Mouse (Mus musculus) intestine, embryonic 14.5 days (tissue): ENCODE measurements around the gene Def6. TPM values are rescaled to one million over a fixed set of nuclear protein-coding genes. Genes with fewer than 3 reads are reported as not detected.

Source experiments
- ATAC-seq: fragments of 200-750 bp; cut with Nextera tagmentation; replicated peaks from 2 replicates; pipeline ENCODE4 v1.8.0; 2017; ENCODE audit warnings: low read depth, moderate number of reproducible peaks, moderate TSS enrichment, moderate library complexity; ENCODE audit not compliant: low FRiP score, low TSS enrichment
- DNase-seq: peaks from one replicate; pipeline ENCODE4 v3.0.0-alpha.2; 2018; ENCODE audit warnings: low spot score
- H3K27ac ChIP-seq: fragments of 300-500 bp; sonication (generic); 2 replicates; pipeline ENCODE4 v1.5.1; 2014; ENCODE audit warnings: low read depth, mild to moderate bottlenecking, control low read depth
- H3K27me3 ChIP-seq: fragments of 300-500 bp; sonication (generic); replicated peaks from 2 replicates; pipeline ENCODE4 v1.6.1; 2014; ENCODE audit warnings: low read length, control low read depth; ENCODE audit not compliant: control insufficient read depth, insufficient read depth
- H3K36me3 ChIP-seq: fragments of 300-500 bp; sonication (generic); 2 replicates; pipeline ENCODE4 v1.6.1; 2014; ENCODE audit warnings: low read length, control low read depth; ENCODE audit not compliant: control insufficient read depth, insufficient read depth
- H3K4me1 ChIP-seq: fragments of 300-500 bp; sonication (generic); replicated peaks from 2 replicates; pipeline ENCODE4 v1.6.1; 2014; ENCODE audit warnings: low read length, control low read depth, mixed read lengths; ENCODE audit not compliant: control insufficient read depth, insufficient read depth
- H3K4me2 ChIP-seq: fragments of 300-500 bp; sonication (generic); 2 replicates; pipeline ENCODE4 v1.6.1; 2014; ENCODE audit warnings: low read length
- H3K4me3 ChIP-seq: fragments of 300-500 bp; sonication (generic); 2 replicates; pipeline ENCODE4 v1.5.1; 2014; ENCODE audit warnings: low read depth, low read length, control low read depth, mixed read lengths
- H3K9ac ChIP-seq: fragments of 300-500 bp; sonication (generic); 2 replicates; pipeline ENCODE4 v1.6.1; 2014; ENCODE audit warnings: mild to moderate bottlenecking, low read length
- H3K9me3 ChIP-seq: fragments of 300-500 bp; sonication (generic); 2 replicates; pipeline ENCODE4 v1.6.1; 2016; ENCODE audit warnings: low read length, control low read depth; ENCODE audit not compliant: control insufficient read depth
- WGBS: fragments of 180-500 bp; shearing (Covaris S2); extraction: QIAGEN DNeasy Blood & Tissue Kit; methylation state at CpG from one replicate; pipeline ENCODE4 v1.1.7; 2014; 5-methylcytosine and 5-hydroxymethylcytosine counted together
- polyA plus RNA-seq: library from polyadenylated mRNA; unstranded; fragments of >200 nt; fragmentation: Nextera tagmentation; extraction: Ambion mirVana; gene quantifications from 2 replicates; pipeline ENCODE4 v1.2.1, GENCODE M21; 2014

Def6 gene
- polyA plus RNA-seq, 1 experiment from 2014 or later = 1.9 TPM

DNA sequence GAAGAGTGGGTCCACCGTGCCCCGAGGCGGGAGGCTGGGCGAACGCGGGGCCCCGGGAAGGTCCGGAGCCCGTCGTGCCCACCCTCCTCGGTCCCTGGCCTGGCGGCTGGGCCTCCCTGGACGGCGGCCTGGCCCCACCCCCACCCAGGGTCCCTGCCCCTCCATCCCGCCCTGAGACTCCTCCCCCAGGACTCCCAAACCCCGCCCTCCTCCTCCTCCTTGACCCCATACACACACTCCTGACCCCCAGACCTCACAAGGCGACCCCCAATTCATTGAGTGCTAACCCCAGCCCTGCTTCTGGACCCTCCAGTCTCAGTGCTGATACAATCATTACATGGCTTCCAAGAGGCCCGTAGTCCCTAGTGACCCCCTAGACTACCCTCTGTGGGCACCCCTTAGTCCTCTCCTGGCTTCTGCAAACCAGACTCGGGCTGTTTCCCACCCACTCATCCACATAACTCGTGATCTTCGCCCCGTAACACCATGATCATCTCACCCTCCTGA lies 30.0 kb upstream of the Def6 start:
- WGBS = 9% methylated on average over 12 of the region's 22 CpGs
- ATAC-seq (peak; percentile 74), DNase-seq (no peak)
- H3K4me2 ChIP-seq = peak overlapping the region; percentile 82
- H3K4me3 ChIP-seq = peak overlapping the region; percentile 62
- no peaks in the 10 kb centered on the region for H3K9me3 ChIP-seq
- H3K9ac ChIP-seq = peak overlapping the region; percentile 87
- peaks cover 31% of the 10 kb centered on the region for H3K4me1 ChIP-seq
- H3K27me3 ChIP-seq = no peaks in the 10 kb centered on the region
- peak overlapping the region; percentile 89 for H3K27ac ChIP-seq
- H3K36me3 ChIP-seq = no peaks in the 10 kb centered on the region

DNA sequence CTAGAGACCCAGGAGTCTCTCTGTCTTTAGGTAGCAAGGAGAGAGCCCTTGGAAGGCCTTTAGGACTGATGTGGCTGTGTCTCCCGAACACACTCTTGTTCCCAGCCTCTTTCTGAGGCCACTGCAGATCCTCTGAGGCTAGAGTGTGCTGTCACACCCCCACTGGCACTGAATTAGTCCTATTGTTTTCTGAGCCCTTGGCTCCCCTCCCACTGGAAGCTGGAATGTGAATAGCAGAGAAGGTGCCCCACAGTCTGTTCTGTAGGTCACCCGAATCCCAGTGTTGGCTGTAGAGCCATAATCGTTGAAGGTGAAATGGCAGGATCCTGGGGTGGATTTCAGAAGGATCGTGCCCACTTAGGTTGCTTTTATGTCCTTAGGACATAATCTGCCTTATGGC lies 27.2 kb upstream of the Def6 start:
- no peak overlapping the region for H3K9ac ChIP-seq
- H3K9me3 ChIP-seq = no peaks in the 10 kb centered on the region
- H3K27ac ChIP-seq = no peak overlapping the region
- no peaks in the 10 kb centered on the region for H3K27me3 ChIP-seq
- H3K4me2 ChIP-seq = no peak overlapping the region
- peaks cover 23% of the 10 kb centered on the region for H3K4me1 ChIP-seq
- 67% methylated on average over 4 of the region's 4 CpGs for WGBS
- no peak for ATAC-seq
- H3K36me3 ChIP-seq = 0 out of 2 replicates have a peak, but pooled peaks cover 3% of the 10 kb centered on the region
- no peak overlapping the region for H3K4me3 ChIP-seq
- no peak for DNase-seq

DNA sequence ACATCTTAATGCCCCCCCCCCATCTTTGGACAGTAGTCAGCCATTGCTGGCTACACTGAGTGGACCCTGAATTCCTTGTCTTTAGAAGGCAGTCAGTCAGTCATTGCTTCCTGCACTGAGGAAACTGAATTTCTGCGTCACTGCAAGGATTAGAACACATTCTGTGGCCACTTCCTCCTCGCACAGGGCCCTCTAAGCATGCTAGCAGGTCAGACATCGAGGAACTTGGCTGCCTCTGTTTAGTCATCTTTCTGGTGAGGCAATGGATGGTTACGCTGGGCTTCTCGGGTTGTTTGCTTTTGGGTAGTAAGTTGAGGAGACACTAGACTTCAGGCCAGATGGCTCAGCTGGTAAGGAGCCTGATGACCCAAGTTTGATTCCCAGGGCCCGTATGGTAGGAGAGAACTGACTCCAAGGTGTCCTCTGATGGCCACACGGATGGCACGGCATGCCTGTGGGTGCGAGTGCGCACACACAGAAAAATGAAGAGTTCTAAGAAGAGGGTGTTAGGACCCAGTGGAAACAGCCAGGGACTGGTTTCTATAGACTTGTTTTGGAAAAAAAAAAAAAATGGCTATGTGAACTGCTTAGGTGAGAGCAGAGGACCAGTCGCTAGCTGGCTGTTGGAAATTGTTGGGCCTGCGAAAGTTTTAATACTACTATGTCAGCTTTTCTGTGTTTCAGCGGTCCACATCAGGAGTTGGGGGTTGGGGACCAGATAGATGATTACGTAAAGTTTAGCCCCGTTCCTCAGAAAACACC lies 26.6 kb upstream of the Def6 start:
- no peak overlapping the region for H3K27ac ChIP-seq
- DNase-seq (no peak), ATAC-seq (no peak)
- no peak overlapping the region for H3K4me3 ChIP-seq
- H3K4me2 ChIP-seq = no peak overlapping the region
- H3K4me1 ChIP-seq = peaks cover 23% of the 10 kb centered on the region
- 0 out of 2 replicates have a peak, but pooled peaks cover 3% of the 10 kb centered on the region for H3K36me3 ChIP-seq
- H3K27me3 ChIP-seq = no peaks in the 10 kb centered on the region
- no peak overlapping the region for H3K9ac ChIP-seq
- H3K9me3 ChIP-seq = no peaks in the 10 kb centered on the region
- WGBS = 68% methylated on average over 15 of the region's 15 CpGs

DNA sequence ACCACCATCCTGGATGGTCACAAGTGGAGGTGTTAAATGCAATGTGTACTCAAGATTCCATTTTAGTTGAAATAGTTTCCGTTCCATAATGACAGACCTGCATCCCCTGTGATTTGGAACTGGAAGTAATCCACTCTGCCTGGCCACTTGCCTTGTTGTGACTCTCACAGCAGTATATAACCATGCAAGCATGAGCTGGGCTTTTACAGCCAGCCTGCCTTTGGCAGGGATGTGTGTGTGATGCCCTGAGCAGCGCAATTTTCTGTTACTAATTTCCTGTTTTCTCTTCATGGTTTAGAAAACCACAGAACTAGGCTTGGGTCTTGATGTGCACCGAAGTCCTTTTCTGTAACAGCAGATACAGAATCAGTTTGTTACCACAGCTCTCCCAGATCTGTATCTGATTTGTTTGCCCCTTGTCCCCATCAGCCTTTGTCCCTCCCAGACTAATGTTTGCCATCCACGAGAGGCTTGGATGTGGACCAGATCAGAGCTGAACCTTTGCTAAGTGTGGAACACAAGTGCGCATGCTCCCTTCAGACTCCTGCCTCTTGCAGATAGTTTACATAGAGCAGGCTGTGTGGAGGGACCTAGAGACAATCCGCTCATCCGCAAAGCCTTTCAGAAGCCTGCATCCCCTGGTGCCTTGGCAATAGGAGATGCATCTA lies 22.5 kb upstream of the Def6 start:
- DNase-seq (no peak), ATAC-seq (no peak)
- H3K36me3 ChIP-seq = peaks cover 9% of the 10 kb centered on the region
- no peak overlapping the region for H3K4me2 ChIP-seq
- H3K4me3 ChIP-seq = no peak overlapping the region
- no peak overlapping the region for H3K27ac ChIP-seq
- H3K4me1 ChIP-seq = peaks cover 13% of the 10 kb centered on the region
- H3K27me3 ChIP-seq = no peaks in the 10 kb centered on the region
- no peak overlapping the region for H3K9ac ChIP-seq
- 71% methylated on average over 7 of the region's 7 CpGs for WGBS
- no peaks in the 10 kb centered on the region for H3K9me3 ChIP-seq

- no peak for ATAC-seq
- 86% methylated on average over 5 of the region's 5 CpGs for WGBS
- no peak for DNase-seq
Observed at GRCm38 (mm10) chr17:28188313-28188712, 19.3 kb upstream of the Def6 start.

DNA sequence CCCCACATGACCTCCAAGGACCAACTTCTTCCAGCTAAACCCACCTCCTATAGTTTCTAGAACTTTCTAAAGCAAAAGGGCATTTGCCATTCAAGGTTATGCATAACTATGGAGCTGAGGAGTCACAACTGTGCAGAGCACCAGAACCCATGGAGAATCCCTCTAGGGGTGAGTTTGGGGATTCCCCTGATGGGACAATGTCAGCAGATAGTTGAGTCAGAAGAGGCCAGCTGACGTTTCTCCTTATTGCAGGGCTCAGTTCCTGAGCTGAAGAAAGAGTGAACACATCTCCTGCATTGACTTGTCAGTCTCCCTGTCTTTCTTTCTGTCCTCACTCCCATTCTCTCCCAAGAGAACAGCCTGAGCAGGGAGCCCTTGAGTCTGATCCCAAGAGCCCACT lies 14.8 kb upstream of the Def6 start:
- H3K27ac ChIP-seq = no peak overlapping the region
- no peaks in the 10 kb centered on the region for H3K4me1 ChIP-seq
- H3K27me3 ChIP-seq = no peaks in the 10 kb centered on the region
- H3K4me3 ChIP-seq = no peak overlapping the region
- no peak overlapping the region for H3K9ac ChIP-seq
- DNase-seq (no peak), ATAC-seq (no peak)
- peaks cover 70% of the 10 kb centered on the region for H3K36me3 ChIP-seq
- 82% methylated on average over 1 of the region's 1 CpGs for WGBS
- no peaks in the 10 kb centered on the region for H3K9me3 ChIP-seq
- H3K4me2 ChIP-seq = no peak overlapping the region

More at GRCm38 (mm10) chr17:28188313-28188712, 19.3 kb upstream of the Def6 start:
- Histone ChIP-seq H3K4me3 (no peak overlapping the region), H3K4me2 (no peak overlapping the region), H3K36me3 (peaks cover 39% of the 10 kb centered on the region), H3K9ac (no peak overlapping the region), H3K9me3 (no peaks in the 10 kb centered on the region), H3K27ac (no peak overlapping the region), H3K27me3 (no peaks in the 10 kb centered on the region), H3K4me1 (no peaks in the 10 kb centered on the region)

DNA sequence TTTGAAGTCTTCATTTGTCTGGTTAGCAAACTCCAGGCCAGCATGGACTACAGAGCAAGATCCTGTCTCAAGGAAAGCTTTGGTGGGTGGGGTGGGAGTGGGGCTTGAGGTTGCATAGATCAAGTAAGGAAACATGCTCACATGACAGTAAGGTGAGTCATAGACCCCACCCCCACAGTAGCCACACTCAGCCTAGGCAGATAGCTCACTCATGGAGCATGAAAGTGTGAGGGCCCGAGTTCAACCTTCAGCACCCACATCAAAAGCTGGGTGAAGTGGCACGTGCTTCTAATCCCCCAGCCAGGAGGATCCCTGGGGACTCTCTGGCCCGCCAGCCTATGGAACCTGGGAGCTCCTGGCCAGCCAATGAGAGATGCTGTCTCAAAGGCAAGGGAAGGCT lies 14.0 kb upstream of the Def6 start:
- ATAC-seq (no peak), DNase-seq (no peak)
- Histone ChIP-seq H3K9me3 (no peaks in the 10 kb centered on the region), H3K27ac (no peak overlapping the region), H3K4me2 (no peak overlapping the region), H3K36me3 (peaks cover 78% of the 10 kb centered on the region), H3K4me3 (no peak overlapping the region), H3K9ac (no peak overlapping the region), H3K27me3 (no peaks in the 10 kb centered on the region), H3K4me1 (no peaks in the 10 kb centered on the region)
- WGBS = 81% methylated on average over 3 of the region's 3 CpGs

DNA sequence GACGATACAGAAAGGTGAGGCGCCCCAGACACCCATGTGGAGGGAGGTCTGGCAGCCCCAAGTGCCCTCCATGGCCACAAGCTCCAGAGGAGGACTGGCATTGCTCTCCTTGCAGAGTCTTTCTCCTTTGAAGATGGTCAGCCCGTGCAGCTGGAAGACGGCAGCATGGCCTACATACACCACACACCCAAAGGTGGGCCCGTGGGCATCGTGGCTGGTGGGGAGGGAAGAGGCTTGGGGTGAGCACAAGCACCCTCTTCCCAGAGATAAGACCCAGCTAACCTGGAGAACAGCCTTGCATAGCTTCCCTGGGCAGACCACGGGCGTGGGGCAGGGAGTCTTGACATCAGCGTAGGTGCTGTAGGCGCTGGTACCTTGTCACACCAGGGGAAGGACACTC lies 12.5 kb upstream of the Def6 start:
- Histone ChIP-seq H3K9ac (no peak overlapping the region), H3K4me3 (no peak overlapping the region), H3K27ac (no peak overlapping the region), H3K4me2 (no peak overlapping the region), H3K9me3 (no peaks in the 10 kb centered on the region), H3K27me3 (no peaks in the 10 kb centered on the region), H3K4me1 (no peaks in the 10 kb centered on the region), H3K36me3 (peaks cover 82% of the 10 kb centered on the region)
- DNase-seq (no peak), ATAC-seq (no peak)
- 94% methylated on average over 10 of the region's 10 CpGs for WGBS
